Mouse (Mus musculus): ENCODE results near the gene Gstt1.
A peak's percentile ranks its signal among the peaks of the same experiment; 100 is the strongest.

The Gstt1 gene

DNA sequence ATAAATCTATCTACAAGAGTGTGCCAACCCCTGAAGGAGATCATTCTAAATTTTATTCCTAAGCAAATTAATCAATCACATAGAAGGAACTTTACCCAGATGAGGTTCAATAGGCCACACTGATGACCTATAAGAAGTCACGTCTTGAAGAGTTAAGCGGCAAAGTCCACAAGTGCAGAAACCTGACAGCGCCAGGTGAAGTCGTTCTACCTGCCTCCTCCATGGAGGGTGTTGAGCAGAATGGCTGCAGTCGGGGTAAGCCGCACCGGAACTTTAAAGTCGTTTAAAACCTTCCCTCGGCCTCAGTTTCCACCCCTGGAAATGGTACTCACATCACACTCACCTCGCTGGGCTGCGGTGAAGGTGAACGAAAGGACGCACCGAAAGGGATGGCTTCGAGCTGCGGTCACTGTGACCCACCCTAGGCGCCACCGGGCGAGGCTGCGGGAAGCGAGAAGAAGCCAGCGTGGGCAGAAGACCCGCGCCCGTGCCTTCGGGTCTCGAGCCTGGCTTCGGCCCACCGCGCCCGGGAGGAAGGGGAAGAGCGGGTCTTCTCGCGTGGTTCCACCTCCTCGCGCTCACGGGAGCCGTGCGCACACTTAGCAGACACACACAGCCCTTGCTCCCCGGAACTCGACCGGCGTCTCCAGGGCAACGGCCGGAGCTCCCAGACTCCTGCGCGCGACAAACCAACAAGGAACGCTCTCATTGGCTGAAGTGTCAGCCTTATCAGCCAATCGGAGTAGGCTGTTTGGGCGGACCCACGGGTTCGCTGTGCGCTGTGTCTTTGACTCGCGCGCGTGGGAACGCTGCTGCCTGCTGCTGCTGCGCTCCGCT lies 34.5 kb downstream of the Gstt1 start, which contains the start of gene Cabin1:
Cabin1 (minus strand) TSS at position 660 of the 837 bp plus-strand sequence.
- DNase-seq, result peak; percentile 96

- DNase-seq, result no peak
Measured at GRCm38 (mm10) chr10:75762413-75762812, 36.0 kb downstream of the Gstt1 start.

DNA sequence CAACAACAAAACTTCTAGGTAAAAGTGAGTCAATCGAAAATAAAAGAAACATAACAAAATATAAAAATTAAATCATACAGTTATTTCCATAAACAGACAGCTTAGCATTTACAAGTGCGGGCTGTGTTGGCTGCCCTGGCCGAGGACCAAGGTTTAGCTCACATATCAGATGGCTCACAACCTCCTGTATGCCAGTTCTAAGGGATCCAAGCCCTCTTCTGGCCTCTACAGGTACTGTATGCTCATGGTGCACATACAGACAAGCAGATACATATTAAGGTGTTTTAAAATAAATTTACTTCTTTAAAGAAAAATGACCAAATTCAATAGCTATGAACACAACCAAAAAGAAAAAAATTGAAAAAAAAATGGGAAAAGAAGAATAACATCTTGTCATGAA lies 38.1 kb downstream of the Gstt1 start:
- no peak for DNase-seq

- no peak for DNase-seq
Measured at GRCm38 (mm10) chr10:75756719-75757118, 41.7 kb downstream of the Gstt1 start.

DNA sequence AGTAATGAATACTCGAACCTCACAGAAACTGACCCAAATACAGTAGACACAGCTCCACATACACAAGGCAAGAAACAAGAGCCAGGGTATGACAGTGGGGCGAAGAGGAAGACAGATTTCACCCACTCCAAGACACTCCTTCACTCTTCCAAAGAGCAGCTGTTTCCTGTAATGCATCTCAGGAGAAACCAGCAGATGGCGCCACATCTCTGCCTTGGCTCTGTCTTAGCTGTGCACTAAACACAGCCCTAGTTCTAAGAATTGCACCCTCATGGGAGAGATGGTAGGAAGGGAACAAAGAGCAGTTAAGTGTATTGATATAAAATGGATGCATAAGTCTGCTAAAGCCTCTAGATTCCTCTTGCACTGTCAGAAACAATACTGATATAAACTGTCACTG lies 54.4 kb downstream of the Gstt1 start:
- DNase-seq, result peak; percentile 91

- peak; percentile 21 for DNase-seq
Measured at GRCm38 (mm10) chr10:75743369-75743768, 55.0 kb downstream of the Gstt1 start.

- DNase-seq, result no peak
Measured at GRCm38 (mm10) chr10:75740866-75741265, 57.5 kb downstream of the Gstt1 start.

Measured in right cerebral cortex, postnatal 4 days (tissue).